Mouse (Mus musculus) mouse trophoblast stem cell (cell line): ENCODE results near the gene Olfr659.

Source experiments
- in situ Hi-C, 2 experiments: fragments of 300-500 bp; cut with MseI, MboI; formaldehyde crosslinking; loops; 2 replicates in 1 of 2; 3 replicates in 1 of 2; pipeline ENCODE4 v1.15.1; 2025

Olfr659 gene

DNA sequence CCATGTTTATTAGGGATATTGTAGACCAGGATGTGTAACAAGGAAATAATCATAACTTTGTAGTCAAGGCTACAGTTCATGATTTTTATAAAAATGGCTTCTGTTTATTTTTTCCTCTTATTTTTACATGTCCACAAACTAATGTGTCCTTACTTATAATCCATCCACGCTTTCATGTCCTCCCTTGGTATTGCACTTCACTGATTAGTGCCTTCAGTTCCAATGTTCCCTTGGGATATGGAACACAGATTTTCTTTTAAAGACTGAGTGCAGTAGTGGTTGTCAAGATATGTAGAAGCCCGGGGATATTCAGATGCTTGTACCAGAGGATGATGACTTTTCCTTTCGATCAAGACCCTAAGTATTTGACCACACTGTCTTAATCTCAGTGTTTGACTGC is at the start of gene Olfr659:
Gene Olfr659, plus strand, starts transcription at position 301 of the 400 bp plus-strand sequence.
- in situ Hi-C loops = no loop called here

DNA sequence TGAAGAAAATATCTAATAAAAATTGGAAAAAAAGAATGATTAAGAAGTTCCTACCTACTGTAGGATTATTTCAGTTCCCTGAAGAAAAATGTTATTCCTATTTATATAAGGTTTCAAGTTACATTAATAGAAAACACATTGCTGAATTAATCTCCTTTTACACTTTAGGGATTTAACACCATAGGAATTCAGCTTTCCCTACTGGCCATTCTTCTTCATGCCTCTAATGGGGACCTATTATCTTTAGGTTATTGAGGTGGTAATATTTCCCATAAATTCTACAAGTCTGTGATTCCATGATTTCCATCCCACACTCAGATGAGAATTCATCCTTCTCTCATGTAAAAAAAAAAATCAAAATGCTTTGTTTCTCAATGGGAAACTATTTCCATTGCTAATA is 42.1 kb upstream of the Olfr659 start, which contains the start of gene Olfr657:
Gene Olfr657, plus strand, starts transcription at position 301 of the 400 bp plus-strand sequence.
- in situ Hi-C loops = no loop called here

DNA sequence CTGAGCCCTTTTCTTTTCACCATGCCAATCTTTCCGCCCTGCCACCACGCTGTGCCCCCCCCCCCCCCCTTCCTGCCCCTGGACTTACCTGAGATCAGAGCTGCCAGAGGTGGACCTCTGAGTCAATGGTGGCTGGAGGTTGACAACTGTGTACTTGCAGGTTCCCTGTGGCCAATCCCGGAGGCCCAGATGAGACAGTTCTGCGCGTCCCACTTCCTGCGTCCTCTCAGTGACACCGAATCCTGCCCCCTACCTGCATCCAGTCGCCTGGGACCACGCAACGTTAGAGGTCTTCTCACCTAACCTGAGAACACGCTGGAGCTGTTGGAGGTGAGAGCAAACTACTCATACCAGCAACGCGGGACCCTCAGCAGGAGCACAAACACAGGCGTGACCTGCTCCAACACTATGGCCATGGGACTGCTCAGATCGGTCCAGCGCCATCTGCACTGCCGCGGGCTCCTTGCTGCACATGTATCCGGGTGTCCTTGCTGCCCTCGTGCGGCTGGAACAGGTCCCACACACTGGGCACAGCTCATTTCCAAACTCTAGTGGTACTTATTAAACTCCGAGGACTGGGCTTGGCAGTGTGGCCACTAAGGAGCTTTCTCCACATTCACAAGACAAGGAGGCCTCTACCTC is 19.6 kb upstream of the Olfr659 start, which contains the start of gene Olfr658:
Gene Olfr658, minus strand, starts transcription at position 465 of the 642 bp plus-strand sequence.
- in situ Hi-C loops = no loop called here

DNA sequence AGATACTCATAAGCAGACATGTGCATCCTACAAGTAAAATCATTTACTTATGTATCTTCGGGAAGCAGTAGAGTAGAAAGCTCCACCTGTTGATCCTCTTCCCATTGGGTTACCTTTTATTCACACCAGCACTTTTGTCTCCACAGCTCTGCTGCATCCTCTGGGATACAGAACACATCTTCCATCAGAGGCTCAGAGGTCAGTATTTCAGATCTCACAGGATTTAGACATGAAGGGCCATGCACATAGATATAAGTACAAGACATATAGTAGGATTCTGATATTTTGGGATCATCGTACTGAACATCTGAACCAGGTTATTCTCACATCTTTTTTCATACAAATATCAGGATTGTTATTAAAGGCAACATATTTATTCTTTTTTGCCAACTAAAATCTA is 19.6 kb downstream of the Olfr659 start, which contains the start of gene Olfr661:
Gene Olfr661, plus strand, starts transcription at position 301 of the 400 bp plus-strand sequence.
- in situ Hi-C loops = no loop called here
